Mouse (Mus musculus): ENCODE data around the gene Baz2b.

The Baz2b gene

GRCm38 (mm10) chr2:60050667-60051460 is 158.8 kb downstream of the Baz2b start:
- peak; percentile 93 for DNase-seq (ENCODE audit: low read depth, low spot score)

DNA sequence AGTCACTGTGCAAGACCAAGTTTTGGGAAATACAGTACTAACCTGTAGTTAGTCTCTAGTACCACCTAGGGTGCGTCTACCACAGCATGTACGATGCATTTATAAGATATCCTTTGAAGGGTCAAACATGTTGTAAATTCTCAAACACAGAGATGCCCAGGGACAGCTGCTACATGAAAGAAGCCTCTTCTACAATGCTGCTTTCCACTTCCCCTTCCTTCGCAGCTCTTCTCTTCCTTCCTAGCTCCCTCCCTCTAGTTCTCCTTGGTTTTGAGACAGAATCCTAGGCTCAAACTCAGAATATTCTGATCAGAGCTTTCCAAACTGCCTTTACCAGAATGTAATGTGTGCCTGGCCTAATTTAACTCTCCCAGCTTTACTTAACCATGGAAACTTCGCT is 159.8 kb downstream of the Baz2b start:
- DNase-seq (ENCODE audit: low read depth, low spot score) = no peak

GRCm38 (mm10) chr2:60049351-60049750 is 160.3 kb downstream of the Baz2b start:
- peak; percentile 23 for DNase-seq (ENCODE audit: low read depth, low spot score)

DNA sequence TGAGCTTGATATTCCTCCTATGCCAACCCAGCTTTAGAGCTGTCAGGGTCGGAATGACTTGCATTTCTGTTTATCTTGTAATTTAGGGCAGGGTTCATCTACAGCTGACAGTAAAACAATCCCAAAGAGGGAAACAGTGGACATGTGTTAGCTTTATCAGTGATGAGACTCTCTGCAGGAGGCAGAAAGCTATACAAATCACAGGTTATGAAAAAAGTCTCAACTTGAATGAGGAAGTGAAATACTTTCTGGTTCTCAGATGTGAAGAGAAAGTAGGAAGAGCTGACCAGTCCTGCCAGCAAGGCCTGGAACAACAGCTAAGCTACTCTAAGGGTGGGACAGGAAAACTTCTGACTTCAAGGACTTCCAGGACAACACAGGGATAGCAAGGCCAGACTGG is 163.6 kb downstream of the Baz2b start:
- no peak for DNase-seq (ENCODE audit: low read depth, low spot score)

DNA sequence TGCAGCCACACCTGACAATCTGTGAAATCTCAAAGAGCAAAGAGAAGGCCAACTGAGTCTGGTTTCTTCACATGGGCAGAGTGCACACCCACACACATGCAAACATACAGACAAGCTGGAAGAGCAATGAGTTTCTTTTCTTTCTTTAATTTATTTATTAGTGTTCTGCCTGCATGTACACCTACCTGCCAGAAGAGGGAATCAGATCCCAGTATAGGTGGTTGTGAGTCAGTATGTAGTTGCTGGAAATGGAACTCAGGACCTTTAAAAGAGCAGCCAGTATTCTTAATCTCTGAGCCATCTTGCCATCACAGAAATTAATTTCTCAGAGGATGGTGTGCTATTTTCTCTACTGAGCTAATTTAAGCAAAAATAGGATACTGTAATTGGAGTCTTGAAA is 164.7 kb downstream of the Baz2b start:
- peak; percentile 70 for DNase-seq (ENCODE audit: low read depth, low spot score)

DNA sequence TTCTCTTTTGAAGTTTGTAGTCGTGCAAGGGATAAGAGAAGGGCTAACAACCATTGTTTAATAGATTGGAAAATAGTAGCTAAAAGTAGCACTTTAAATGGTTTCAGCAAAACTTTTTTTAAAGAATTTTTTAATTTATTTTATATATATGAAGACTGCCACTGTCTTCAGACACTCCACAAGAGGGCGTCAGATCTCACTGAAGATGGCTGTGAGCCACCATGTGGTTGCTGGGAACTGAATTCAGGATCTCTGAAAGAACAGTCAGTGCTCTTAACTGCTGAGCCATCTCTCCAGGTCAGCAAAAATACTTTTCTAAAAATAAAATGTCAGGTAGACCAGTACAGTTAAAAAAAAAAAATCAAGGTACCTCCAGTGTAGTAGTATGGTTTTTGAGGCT is 165.1 kb downstream of the Baz2b start:
- peak; percentile 71 for DNase-seq (ENCODE audit: low read depth, low spot score)

DNA sequence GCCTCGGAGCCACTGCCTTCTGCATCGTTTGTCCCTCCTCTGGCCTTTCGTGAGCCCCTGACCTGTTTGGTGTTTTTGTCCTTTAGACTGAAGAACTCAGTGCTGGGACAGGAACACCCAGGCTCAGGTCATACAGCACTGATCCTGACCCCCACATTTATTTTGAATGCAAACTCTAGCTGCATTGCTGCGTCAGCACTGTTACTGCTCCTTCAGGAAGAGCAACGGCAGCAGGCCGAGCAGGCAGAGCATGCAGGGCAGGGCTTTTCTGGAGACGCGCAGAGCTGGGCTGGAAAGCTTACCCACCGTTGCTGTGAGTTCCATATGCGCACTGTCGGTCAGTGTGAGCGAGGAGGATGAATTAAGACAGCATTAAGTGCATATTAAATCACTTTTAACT is 166.9 kb downstream of the Baz2b start:
- DNase-seq (ENCODE audit: low read depth, low spot score) = no peak

DNA sequence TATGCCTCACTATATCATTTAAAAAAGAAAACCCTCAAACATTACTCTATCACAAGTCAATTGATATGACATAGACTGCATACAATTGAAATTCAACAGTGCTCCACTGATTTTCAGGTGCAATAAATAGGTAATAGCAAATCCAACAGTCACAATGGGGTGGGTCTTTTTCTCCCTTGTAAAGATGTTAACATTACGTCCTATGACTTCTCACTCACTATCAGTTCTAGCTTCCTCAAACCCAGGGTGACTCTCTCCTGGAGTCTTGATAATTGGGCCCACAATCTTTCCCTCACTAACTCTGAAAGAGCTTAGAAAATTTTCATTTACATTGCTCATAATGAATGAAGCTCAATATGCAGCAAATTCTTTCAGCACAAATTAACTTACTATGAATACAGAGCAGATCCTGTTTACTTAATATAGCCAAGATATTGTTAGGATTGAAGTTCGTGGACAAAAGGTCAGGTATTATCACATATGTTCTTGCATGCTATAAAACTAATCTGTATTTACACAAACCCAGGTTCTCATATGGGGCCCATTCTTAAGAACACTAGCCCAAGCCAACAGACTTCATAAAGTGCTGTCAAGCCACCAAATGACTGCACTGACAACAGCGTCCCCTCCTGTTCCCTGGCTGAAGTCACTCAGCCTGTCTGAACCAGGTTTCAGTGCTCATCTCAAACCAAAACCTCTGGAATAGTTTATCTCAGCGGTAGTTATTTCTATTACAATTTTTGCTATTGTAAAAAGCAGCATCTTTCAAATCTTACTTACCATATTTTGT is 168.0 kb downstream of the Baz2b start:
- no peak for DNase-seq (ENCODE audit: low read depth, low spot score)

DNA sequence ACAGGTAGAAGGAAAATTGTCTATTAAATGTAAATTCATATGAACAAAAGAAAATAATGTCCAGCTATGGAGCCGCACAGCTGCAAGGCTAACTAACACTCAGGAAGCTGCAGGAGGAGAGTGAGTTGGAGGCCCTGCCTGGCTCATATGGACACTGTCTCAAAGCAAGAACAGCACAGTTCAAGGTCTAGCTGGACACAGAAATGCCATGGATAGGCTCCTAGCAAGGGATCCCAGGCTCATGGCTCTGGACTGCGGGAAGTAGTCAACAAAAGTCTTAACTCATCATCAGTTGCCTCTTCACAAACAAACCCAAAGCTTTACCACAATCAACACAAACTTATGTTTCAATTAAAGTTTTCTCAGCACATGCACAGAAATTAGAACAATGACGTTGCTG is 169.5 kb downstream of the Baz2b start:
- no peak for DNase-seq (ENCODE audit: low read depth, low spot score)

- DNase-seq (ENCODE audit: low read depth, low spot score) = peak; percentile 42
These were observed 172.6 kb downstream of the Baz2b start for GRCm38 (mm10) chr2:60037011-60037551.

DNA sequence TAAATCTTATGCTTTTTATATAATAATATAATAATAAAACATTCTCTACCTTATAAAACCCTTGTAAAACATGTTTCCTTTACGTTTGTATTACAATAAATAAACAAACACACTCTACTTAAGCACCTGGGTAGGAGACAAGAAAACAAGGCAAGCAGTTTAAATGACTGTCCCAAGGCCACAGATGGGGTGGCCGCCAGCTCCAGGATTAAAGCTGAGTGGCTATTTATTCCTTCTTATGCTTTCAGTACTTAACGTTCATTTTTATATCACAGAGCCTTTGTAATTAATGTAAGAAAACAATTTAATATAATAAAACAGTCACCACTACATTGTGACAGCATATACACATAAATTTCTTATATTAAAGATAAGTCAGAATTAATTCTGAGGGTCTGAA is 173.3 kb downstream of the Baz2b start:
- no peak for DNase-seq (ENCODE audit: low read depth, low spot score)

GRCm38 (mm10) chr2:60030991-60031390 is 178.6 kb downstream of the Baz2b start:
- no peak for DNase-seq (ENCODE audit: low read depth, low spot score)

GRCm38 (mm10) chr2:60029020-60029419 is 180.6 kb downstream of the Baz2b start:
- DNase-seq (ENCODE audit: low read depth, low spot score) = peak; percentile 55

DNA sequence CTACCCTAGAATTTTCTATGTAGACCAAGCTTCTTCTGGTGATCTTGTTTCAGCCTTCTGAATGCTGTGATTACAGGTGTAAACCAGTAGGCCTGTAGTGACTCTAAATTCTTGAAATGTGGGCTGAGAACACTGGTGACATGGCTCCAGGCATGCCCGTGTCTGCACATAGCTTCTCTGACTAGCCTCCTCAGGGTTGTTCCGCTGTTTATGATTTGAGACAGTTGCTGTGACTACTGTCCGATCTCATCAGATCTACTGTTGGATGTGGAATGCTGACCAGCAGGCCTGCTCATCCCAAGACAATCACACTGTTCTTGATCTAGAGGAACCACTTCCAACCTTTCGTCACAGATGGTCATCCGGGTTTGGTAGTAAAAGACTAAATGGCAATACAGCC is 182.5 kb downstream of the Baz2b start:
- no peak for DNase-seq (ENCODE audit: low read depth, low spot score)

- peak; percentile 32 for DNase-seq (ENCODE audit: low read depth, low spot score)
These were observed 183.1 kb downstream of the Baz2b start for GRCm38 (mm10) chr2:60026554-60026953.

GRCm38 (mm10) chr2:60023777-60024176 is 185.9 kb downstream of the Baz2b start:
- DNase-seq (ENCODE audit: low read depth, low spot score) = no peak

GRCm38 (mm10) chr2:60021556-60021955 is 188.1 kb downstream of the Baz2b start:
- no peak for DNase-seq (ENCODE audit: low read depth, low spot score)

DNA sequence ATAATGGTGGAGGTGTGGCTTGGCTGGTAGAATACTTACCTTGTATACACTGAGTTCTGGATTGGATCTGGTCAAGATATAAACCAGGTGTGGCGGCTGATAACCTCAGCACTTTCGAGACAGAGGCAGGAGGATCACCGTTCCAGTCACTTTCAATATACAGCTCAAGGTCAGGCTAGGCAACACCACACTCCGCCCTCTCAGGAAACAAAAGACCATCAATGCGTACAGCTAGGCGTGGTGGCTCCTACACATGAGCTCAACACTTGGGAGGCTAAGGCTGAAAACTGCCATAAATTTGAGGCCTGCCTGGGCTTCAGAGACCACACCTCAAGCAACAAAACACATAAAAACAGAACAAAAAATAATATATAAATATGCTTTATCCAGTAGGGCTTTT is 188.5 kb downstream of the Baz2b start:
- DNase-seq (ENCODE audit: low read depth, low spot score) = peak; percentile 88

DNA sequence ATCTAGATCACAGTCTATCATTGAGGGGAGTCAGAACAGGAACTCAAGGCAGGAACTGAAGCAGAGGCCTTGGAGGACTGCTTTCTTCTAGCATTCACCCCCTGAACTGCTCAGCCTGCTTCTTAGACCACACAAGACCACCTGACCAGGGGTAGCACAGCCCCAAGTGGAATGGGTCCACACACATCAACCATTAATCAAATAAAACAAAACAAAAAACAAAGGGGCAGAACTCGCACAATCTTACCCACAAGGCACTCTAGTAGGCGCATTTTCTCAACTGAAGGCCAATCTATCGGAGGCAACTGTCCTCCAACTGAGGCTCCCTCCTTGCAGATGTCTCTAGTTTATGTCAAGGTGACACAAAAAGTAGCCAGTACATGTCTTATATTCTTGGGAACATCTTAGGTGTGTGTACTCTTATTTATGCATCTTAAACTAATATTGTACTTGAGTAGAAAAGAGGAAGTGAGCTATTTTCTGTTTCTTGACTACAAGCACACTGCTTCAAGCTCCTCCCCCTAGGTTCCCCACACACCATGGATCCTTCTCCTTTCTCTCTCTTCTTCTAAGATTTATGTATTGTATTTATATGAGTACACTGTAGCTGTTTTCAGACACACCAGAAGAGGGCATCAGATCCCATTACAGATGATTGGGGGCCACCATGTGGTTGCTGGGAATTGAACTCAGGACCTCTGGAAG is 189.9 kb downstream of the Baz2b start:
- no peak for DNase-seq (ENCODE audit: low read depth, low spot score)

DNA sequence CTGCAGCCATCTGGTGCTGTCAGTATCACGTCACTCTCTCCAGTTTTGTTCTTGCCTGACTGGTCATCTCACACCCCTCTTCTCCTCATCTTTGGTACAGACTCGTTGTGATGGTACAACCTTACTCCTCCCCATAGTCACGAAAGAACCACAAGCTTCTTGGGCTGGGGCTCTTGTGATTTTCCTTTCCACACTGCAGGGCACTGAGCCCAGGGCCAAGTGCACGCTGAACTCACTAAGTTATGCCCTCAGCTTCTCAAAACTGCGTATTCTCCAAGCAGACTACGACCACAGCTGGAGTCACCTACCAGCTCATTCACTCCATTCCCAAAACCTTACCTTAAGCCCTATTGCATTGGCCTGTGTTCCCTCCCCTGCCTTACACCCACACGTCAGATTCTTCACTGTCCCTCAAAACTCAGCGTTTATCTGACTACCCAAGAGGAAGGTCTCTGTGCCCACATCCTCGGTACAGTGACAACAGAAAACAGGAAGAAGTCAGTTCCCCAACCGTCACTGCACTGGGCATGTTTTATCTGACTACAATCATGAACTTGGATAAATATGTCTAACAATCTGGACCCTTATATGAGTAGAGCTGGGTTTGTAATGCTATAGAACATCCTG is 190.7 kb downstream of the Baz2b start:
- DNase-seq (ENCODE audit: low read depth, low spot score) = no peak

DNA sequence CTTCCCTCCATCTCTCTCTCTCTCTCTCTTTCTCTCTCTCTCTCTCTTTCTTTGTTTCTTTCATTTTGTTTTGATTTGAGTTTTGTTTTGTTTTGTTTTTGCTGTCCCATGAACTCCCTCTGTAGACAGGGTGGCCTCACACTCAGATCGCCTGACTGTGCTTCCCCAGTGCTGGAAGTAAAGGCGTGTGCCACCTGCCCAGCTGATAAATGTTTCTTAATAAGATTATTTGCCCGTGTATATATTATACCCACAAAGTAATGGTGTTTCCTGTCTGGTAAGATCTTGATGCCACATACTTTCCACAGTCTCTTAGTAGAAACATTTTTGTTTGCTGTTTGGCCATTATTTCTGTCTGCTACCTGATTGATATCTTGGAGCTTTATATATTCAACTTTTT is 198.1 kb downstream of the Baz2b start:
- DNase-seq (ENCODE audit: low read depth, low spot score) = no peak

DNA sequence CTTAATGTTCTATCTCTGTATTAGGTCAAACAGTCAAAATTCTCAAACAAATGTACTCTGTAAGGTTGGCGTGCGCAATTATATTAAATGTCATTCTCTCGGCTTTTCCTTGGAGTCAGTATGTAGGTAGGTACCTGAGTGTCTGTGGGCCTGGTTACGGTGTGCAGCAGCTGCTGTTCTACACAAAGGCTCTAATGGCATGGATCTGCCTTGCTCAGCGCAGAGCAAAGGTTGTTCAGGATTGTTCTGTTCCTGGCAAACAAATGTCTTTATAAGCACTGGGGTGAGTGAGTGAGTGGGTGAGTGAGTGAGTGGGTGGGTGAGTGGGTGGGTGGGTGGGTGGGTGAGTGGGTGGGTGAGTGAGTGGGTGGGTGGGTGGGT is 206.0 kb downstream of the Baz2b start:
- DNase-seq (ENCODE audit: low read depth, low spot score) = no peak
